Mouse (Mus musculus) embryonic fibroblast, embryonic 13.5 days (primary cell): ENCODE results near the gene Psmd12.

Source experiments
- CTCF ChIP-seq: IDR thresholded peaks from 2 replicates; pipeline ENCODE4 v1.5.1; 2011; ENCODE audit warnings: mild to moderate bottlenecking, control low read depth, low read length, moderate library complexity, borderline replicate concordance; ENCODE audit not compliant: insufficient read depth
- POLR2A ChIP-seq: IDR thresholded peaks from 2 replicates; pipeline ENCODE4 v1.6.1; 2011; ENCODE audit warnings: low read depth, mild to moderate bottlenecking, control low read depth, low read length, moderate library complexity

DNA sequence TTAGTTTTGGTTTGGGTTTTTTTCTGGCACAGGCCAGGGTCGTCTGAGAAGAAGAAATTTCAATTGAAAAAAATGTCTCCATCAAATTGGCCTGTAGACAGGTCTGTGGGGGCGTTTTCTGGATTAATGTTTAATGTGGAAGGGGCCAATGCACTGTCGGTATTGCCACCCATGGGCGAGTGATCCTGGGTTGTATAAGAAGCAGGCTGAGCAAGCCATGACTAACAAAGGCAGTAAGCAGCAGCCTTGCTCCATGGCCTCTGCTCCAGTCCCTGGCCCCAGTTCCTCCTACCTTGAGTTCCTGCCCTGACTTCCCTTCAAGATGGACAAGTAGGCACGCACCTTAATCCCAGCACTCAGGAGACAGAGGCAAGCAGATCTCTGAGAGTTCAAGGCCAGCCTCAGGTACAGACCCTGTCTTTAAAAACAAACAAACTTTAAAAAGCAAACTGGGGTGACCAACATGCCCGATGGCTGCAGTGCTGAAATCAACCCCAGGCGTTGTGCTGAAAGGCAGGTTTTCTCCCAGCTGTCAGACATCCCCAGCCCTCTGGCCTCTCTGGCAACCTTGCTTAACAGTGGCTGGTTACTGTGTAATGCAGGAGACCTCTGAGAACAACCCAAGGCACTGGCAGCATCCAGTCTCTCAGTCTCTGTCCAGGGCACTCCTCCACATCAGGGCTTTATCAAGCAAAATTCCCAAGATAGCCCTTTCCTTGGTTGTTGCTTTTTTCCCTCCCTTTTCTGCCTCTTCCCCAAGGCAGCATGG, 47.9 kb upstream of the Psmd12 start:
- TF ChIP-seq CTCF (no peak), POLR2A (no peak)
